Mouse (Mus musculus): ENCODE data around the gene Aoc1.
A peak's percentile ranks its signal among the peaks of the same experiment; 100 is the strongest.

Aoc1 gene

DNA sequence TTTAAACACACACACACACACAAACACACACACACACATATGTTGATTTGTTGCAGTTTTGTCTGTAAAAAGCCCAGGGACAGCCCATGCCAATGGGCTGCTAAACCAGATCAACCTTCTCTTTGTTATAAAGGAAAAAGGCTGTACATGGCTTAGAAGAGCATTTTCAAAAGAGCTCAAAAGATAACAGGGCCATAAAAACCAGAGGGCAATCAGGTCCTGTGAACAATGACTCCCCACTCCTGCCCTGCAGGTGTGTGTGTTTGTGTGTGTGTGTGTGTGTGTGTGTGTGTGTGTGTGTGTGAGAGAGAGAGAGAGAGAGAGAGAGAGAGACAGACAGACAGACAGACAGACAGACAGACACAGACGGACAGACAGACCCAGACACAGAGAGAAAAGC lies 36.5 kb downstream of the Aoc1 start:
- DNase-seq (ENCODE audit: low spot score in 2 of 2): no peak

- DNase-seq (ENCODE audit: low spot score in 2 of 2): no peak
Measured at GRCm38 (mm10) chr6:48912033-48912432, 39.3 kb downstream of the Aoc1 start.

- DNase-seq (ENCODE audit: low spot score in 2 of 2): no peak
Measured at GRCm38 (mm10) chr6:48913587-48913986, 40.9 kb downstream of the Aoc1 start.

DNA sequence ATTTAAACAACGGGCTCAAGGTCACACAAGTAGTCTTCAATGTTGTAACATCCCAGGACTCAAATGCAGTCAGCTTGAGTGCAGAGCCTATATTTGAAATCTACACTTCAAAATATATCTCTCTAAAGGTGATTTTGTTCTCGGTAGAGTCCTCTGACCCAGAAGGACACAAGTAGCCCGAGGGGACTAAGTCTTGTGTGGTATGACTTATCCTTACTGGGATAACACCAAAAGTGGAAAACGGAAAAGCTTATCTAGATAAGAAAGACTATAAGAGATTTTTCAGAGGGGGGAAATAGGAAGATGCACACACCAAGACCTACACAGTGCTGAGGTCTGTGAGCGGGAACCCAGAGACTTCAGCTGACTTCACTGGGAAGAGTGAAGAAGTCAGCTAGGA lies 56.9 kb downstream of the Aoc1 start, which contains the start of gene 1600015I10Rik:
1600015I10Rik (plus strand) TSS at position 301 of the 400 bp plus-strand sequence.
- no peak for DNase-seq (ENCODE audit: low spot score in 2 of 2)

DNA sequence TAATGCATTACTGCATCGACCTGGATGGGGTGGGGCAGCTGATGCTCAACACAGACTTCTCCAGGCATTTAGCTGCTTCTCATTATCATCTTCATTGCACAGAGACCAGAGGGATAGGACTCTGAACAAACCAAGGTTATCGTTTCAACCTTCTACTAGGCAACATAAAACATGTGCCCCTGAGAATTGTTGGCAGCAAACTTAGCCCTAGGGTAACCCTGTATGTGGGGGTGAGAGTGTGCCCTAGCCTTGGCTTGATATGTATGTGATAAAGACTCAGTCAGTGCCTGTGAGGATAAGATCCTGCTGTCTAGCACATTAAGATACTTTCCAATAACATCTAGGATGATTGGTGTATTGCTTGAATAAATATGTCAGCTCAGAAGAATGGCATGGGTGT lies 76.9 kb downstream of the Aoc1 start:
- no peak for DNase-seq (ENCODE audit: low spot score in 2 of 2)

DNA sequence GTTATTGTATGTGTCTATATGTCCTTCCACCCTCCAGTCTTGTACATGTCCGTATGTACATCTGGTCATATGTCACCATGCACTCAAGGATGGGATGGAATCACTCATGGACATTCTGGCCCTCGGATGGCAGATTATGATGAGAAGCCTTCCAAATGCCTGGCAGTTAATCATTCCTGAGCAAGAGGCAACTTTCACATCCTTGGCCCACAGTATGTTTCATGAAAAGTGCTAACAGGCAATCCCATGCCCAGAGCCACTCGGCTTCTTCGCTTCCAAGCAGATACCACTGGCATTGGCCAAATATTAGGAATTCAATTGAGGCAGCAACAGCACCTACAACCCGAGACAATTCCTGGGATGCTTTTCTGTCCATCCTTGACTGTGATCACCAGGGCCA lies 78.0 kb downstream of the Aoc1 start:
- DNase-seq (ENCODE audit: low spot score in 2 of 2): no peak

- no peak for DNase-seq (ENCODE audit: low spot score in 2 of 2)
Measured at GRCm38 (mm10) chr6:48951630-48952029, 78.9 kb downstream of the Aoc1 start.

- no peak for DNase-seq (ENCODE audit: low spot score in 2 of 2)
Measured at GRCm38 (mm10) chr6:48953220-48953619, 80.5 kb downstream of the Aoc1 start.

GRCm38 (mm10) chr6:48954211-48954610 lies 81.5 kb downstream of the Aoc1 start:
- no peak for DNase-seq (ENCODE audit: low spot score in 2 of 2)

DNA sequence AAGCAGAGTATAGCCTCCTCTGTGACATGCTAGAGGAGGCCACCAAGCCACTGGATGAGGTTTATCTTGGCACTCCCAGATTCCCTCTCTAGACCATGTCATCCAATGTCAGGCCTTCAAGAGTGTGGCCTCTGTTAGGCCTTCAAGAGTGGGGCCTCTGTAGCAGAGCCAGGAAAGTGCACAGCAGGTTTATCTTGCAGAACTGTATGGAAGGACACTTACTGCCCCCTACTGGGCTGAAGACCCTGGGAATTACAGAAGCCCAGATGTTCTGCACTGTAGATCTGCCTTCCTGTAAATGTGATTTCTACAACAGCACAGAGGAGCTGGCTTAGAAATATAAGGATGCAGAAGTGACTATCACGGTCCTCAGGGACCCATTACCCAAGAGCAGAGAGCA lies 82.2 kb downstream of the Aoc1 start:
- peak in 1 of 2 experiments; percentile 6 for DNase-seq (ENCODE audit: low spot score in 2 of 2)

DNA sequence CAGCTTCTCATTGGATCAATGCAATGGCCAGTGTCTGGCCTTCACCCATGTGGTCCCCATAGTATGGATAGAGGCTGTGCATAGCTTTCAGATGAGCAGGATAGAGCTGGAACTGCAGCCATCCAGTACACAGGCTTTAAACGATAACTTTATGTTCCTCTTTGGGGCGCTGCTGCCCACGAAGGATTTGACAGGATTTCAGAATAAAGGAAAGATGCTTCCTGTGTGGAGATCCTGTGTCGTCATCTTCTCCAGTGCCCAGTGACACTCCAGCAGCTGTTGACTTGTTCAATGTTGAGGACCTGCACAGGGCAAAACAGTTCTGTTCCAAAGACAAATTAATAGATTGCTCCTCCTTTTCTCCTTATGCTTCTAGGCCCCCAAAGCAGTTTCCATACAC lies 84.1 kb downstream of the Aoc1 start:
- no peak for DNase-seq (ENCODE audit: low spot score in 2 of 2)

DNA sequence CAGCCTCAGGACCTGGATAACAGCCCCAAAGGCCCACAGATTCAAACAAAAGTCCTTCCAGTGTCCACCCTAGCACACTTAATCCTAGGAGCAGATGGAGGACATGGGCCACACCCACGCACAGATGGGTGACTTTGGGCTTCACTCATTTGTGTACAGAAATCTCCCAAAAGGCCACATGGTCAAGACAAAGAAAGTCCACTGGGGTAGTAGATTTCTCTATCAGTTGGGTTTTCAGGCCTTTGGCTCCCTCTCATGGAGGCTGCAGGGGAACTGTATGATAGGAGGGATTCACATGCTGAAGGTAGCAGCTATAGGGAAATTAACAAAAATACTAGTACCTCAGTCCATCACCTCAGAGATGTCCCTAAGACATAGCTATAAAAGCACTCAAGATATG lies 85.4 kb downstream of the Aoc1 start:
- no peak for DNase-seq (ENCODE audit: low spot score in 2 of 2)

Measured in right cerebral cortex, postnatal 36 days (tissue).